Mouse (Mus musculus) embryo, embryonic 11 days (tissue): ENCODE measurements around the gene Gsdme.

Experiments used
- DNase-seq: peaks from one replicate; pipeline ENCODE4 v3.0.0-alpha.2; 2015

Gene Gsdme

GRCm38 (mm10) chr6:50244126-50244525, 19.5 kb downstream of the Gsdme start:
- no peak for DNase-seq

GRCm38 (mm10) chr6:50240437-50240836, 23.2 kb downstream of the Gsdme start:
- no peak for DNase-seq

- DNase-seq: no peak
These were observed 23.8 kb downstream of the Gsdme start for GRCm38 (mm10) chr6:50239902-50240301.

- DNase-seq: no peak
These were observed 25.7 kb downstream of the Gsdme start for GRCm38 (mm10) chr6:50237963-50238362.

- no peak for DNase-seq
These were observed 30.7 kb downstream of the Gsdme start for GRCm38 (mm10) chr6:50232984-50233383.

- DNase-seq: no peak
These were observed 32.4 kb downstream of the Gsdme start for GRCm38 (mm10) chr6:50231288-50231687.

GRCm38 (mm10) chr6:50228180-50228579, 35.5 kb downstream of the Gsdme start:
- DNase-seq: no peak

GRCm38 (mm10) chr6:50225232-50225631, 38.4 kb downstream of the Gsdme start:
- DNase-seq: no peak

GRCm38 (mm10) chr6:50223606-50224005, 40.1 kb downstream of the Gsdme start:
- no peak for DNase-seq

- no peak for DNase-seq
These were observed 40.7 kb downstream of the Gsdme start for GRCm38 (mm10) chr6:50222986-50223385.

GRCm38 (mm10) chr6:50222351-50222750, 41.3 kb downstream of the Gsdme start:
- DNase-seq: no peak

GRCm38 (mm10) chr6:50220863-50221262, 42.8 kb downstream of the Gsdme start:
- peak; percentile 37 for DNase-seq

GRCm38 (mm10) chr6:50219066-50219465, 44.6 kb downstream of the Gsdme start:
- no peak for DNase-seq

- no peak for DNase-seq
These were observed 45.0 kb downstream of the Gsdme start for GRCm38 (mm10) chr6:50218628-50219027.

GRCm38 (mm10) chr6:50215986-50216385, 47.7 kb downstream of the Gsdme start:
- DNase-seq: no peak

- no peak for DNase-seq
These were observed 48.3 kb downstream of the Gsdme start for GRCm38 (mm10) chr6:50215373-50215745.

GRCm38 (mm10) chr6:50214711-50215372, 48.8 kb downstream of the Gsdme start:
- DNase-seq: no peak

- no peak for DNase-seq
These were observed 58.6 kb downstream of the Gsdme start for GRCm38 (mm10) chr6:50205093-50205492.

GRCm38 (mm10) chr6:50204356-50204755, 59.3 kb downstream of the Gsdme start:
- DNase-seq: no peak

- DNase-seq: no peak
These were observed 69.8 kb downstream of the Gsdme start for GRCm38 (mm10) chr6:50193851-50194250.

GRCm38 (mm10) chr6:50192822-50193221, 70.8 kb downstream of the Gsdme start:
- no peak for DNase-seq

- DNase-seq: no peak
These were observed 71.5 kb downstream of the Gsdme start for GRCm38 (mm10) chr6:50192169-50192568.

GRCm38 (mm10) chr6:50191605-50192004, 72.1 kb downstream of the Gsdme start:
- DNase-seq: no peak

- DNase-seq: no peak
These were observed 74.3 kb downstream of the Gsdme start for GRCm38 (mm10) chr6:50189376-50189775.

- DNase-seq: no peak
These were observed 75.7 kb downstream of the Gsdme start for GRCm38 (mm10) chr6:50187955-50188354.
